Mouse (Mus musculus): ENCODE results near the gene Gdf7. TPM values are rescaled to one million over a fixed set of nuclear protein-coding genes. Genes with fewer than 3 reads are reported as not detected.

The Gdf7 gene
- polyA plus RNA-seq (2015; fragmentation: Illumina TruSeq; extraction: RNeasy Lipid Tissue Mini Kit (QIAGEN cat#74804); ENCODE audit: insufficient read depth, low read depth, low replicate concordance) = not detected

DNA sequence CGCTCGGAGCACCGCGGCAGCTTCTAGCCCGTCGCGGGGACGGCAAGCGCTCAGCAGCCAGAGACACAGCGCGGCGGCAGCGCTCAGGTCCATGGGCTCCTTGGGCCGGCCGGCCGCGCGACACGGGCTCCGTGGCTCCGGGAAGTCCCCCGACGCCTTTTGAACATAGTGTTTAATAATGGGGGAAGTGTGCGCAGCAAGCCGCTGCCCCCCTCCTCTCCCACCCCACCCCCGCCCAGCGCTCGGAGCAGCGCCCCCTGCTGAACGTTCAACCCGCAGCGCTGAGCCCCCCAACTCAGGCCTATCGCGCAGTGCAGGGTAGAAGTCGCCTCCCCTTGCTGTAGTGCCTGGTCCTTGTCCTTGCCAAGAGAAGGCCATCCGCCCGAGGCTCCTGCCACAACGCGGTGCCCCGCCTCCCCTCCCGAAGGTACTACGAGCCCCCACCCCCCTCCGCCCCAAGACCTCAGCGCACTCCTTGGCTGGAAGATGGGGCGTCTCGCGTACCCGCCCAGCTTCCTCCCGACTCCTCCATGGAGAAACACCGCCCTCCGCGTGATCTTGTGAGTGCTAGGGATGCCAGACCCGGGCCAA is at the start of gene Gdf7:
Gene Gdf7 (minus strand): TSS at position 114 of the 591 bp plus-strand sequence.

DNA sequence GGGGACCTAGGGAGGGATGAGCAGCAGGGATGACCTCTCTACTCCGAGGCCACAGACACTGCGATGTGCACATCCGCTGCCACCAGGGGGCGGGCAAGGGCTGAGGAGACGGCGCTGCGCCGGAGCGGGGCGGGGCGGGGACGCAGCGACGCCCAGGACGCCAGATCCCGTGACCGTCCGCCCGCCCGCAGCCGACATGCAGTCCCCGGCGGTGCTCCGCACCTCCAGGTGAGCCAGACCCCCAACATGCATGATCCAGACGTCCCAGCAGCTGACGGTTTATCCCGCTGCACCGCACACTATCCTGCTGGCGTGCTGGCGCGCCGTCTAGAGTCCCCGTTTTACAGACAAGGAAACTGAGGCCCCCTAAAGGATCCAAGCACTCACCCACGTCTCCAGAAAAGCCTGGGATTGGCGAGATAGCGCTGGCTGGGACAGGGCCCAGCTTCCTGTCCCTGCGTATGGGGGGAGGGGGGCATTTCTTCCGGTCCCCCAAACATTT is 11.6 kb upstream of the Gdf7 start, which contains the start of gene Hs1bp3:
Gene Hs1bp3 (plus strand): TSS at position 163 of the 502 bp plus-strand sequence.

Other genes with a start within 250 kb of the Gdf7 start
- gene Ldah, start 93.8 kb downstream of the Gdf7 start, polyA plus RNA-seq (2015; fragmentation: Illumina TruSeq; extraction: RNeasy Lipid Tissue Mini Kit (QIAGEN cat#74804); ENCODE audit: insufficient read depth, low read depth, low replicate concordance) = 5.1 TPM
- 3.3 TPM for gene Hs1bp3, start 11.5 kb upstream of the Gdf7 start, polyA plus RNA-seq (2015; fragmentation: Illumina TruSeq; extraction: RNeasy Lipid Tissue Mini Kit (QIAGEN cat#74804); ENCODE audit: insufficient read depth, low read depth, low replicate concordance)
- gene Rhob, start 198.1 kb upstream of the Gdf7 start, polyA plus RNA-seq (2015; fragmentation: Illumina TruSeq; extraction: RNeasy Lipid Tissue Mini Kit (QIAGEN cat#74804); ENCODE audit: insufficient read depth, low read depth, low replicate concordance) = 38.8 TPM

Data from pancreas, adult 10 weeks (tissue).